Comparison of ENCODE assay signal across 8 mouse cellular contexts in genomic region chr10:42635566-42636359, GRCm38 (mm10). TPM values are rescaled to one million over a fixed set of nuclear protein-coding genes. Genes with fewer than 3 reads are reported as not detected.
DNase-seq lines count a peak whose midpoint lies in the region; ATAC-seq and TF ChIP-seq lines count a peak whose summit lies in the region.

No protein-coding gene starts in this region.

- peak overlapping the region; percentile 27; the same call in 1 of the 2 replicates for H3K4me3 ChIP-seq in layer of hippocampus, adult 2 months
- H3K4me3 ChIP-seq in forebrain, embryonic 11.5 days (ENCODE audit: low read depth, low read length) = peak overlapping the region; percentile 38
- H3K4me3 ChIP-seq in limb, embryonic 10.5 days = peak overlapping the region; percentile 33
- peak overlapping the region; percentile 12; the same call in 1 of the 2 replicates for H3K4me3 ChIP-seq in neural tube, embryonic 13.5 days

- no peak overlapping the region for H3K27ac ChIP-seq in layer of hippocampus, adult 2 months
- H3K27ac ChIP-seq in forebrain, embryonic 11.5 days (ENCODE audit: low read depth, low read length) = peak overlapping the region; percentile 41; the same call in 1 of the 2 replicates
- H3K27ac ChIP-seq in limb, embryonic 10.5 days = no peak overlapping the region
- H3K27ac ChIP-seq in neural tube, embryonic 13.5 days (replicated peaks) = no peak overlapping the region

- H3K27me3 ChIP-seq in forebrain, embryonic 11.5 days (ENCODE audit: control insufficient read depth, insufficient read depth, low read length) = peaks cover 3% of the 10 kb centered on the region; the same call in 1 of the 2 replicates
- peaks cover 82% of the 10 kb centered on the region for H3K27me3 ChIP-seq in limb, embryonic 10.5 days (ENCODE audit: low read depth, poor library complexity, severe bottlenecking)
- H3K27me3 ChIP-seq in neural tube, embryonic 13.5 days = peaks cover 92% of the 10 kb centered on the region

- 2% methylated on average over 46 of the region's 52 CpGs for WGBS in forebrain, embryonic 11.5 days
- WGBS in limb, embryonic 10.5 days = under 1% methylated on average over 49 of the region's 52 CpGs
- WGBS in neural tube, embryonic 13.5 days = under 1% methylated on average over 48 of the region's 52 CpGs

- no peaks in the 10 kb centered on the region for H3K36me3 ChIP-seq in forebrain, embryonic 11.5 days (ENCODE audit: control insufficient read depth, insufficient read depth, low read length)
- no peaks in the 10 kb centered on the region for H3K36me3 ChIP-seq in limb, embryonic 10.5 days
- H3K36me3 ChIP-seq in neural tube, embryonic 13.5 days = no peaks in the 10 kb centered on the region

- no peak for TF ChIP-seq CTCF in layer of hippocampus, adult 2 months (conservative IDR thresholded peaks at IDR 0.05)

- no peaks in the 10 kb centered on the region for H3K9me3 ChIP-seq in forebrain, embryonic 11.5 days (ENCODE audit: control insufficient read depth, low read length)
- H3K9me3 ChIP-seq in limb, embryonic 10.5 days (replicated peaks) = no peaks in the 10 kb centered on the region
- H3K9me3 ChIP-seq in neural tube, embryonic 13.5 days = no peaks in the 10 kb centered on the region

- DNase-seq in layer of hippocampus, adult 2 months (ENCODE audit: low spot score in 2 of 2) = no peak
- no peak for DNase-seq in layer of hippocampus, postnatal 25 days (ENCODE audit: extremely low spot score in 1 of 2, low spot score in 1 of 2)
- peak; percentile 65 for DNase-seq in forebrain, embryonic 11.5 days (ENCODE audit: low spot score)
- DNase-seq in limb, embryonic 10.5 days (ENCODE audit: low spot score) = peak; percentile 61
- DNase-seq in gastrocnemius, postnatal 36 days = no peak
- no peak for DNase-seq in left cerebral cortex, adult 9 months (ENCODE audit: low spot score in 2 of 2)
- DNase-seq in B cell, adult 2 months = no peak

- intact Hi-C loops in gastrocnemius, postnatal 36 days (cut with DNase I) = loop anchor here (10.0 kb wide), 1 partner anchor 631 kb away; no protein-coding TSS in a partner anchor

- peak overlapping the region; percentile 79 for H3K4me2 ChIP-seq in forebrain, embryonic 11.5 days (ENCODE audit: low read depth, low read length, severe bottlenecking)
- H3K4me2 ChIP-seq in neural tube, embryonic 13.5 days = peak overlapping the region; percentile 33

- no peak for ATAC-seq in forebrain, embryonic 11.5 days (replicated peaks; ENCODE audit: low FRiP score)
- ATAC-seq in neural tube, embryonic 13.5 days (ENCODE audit: low read depth) = no peak

- H3K4me1 ChIP-seq in forebrain, embryonic 11.5 days (replicated peaks; ENCODE audit: control insufficient read depth, insufficient read depth, low read length) = peaks cover 38% of the 10 kb centered on the region
- peaks cover 30% of the 10 kb centered on the region for H3K4me1 ChIP-seq in limb, embryonic 10.5 days
- H3K4me1 ChIP-seq in neural tube, embryonic 13.5 days (replicated peaks) = peaks cover 35% of the 10 kb centered on the region

- peak overlapping the region; percentile 71 for H3K9ac ChIP-seq in forebrain, embryonic 11.5 days (ENCODE audit: low read length)
- H3K9ac ChIP-seq in neural tube, embryonic 13.5 days = no peak overlapping the region

RNA-seq across cellular contexts. Expression of gene Ostm1, which starts 52.1 kb away (rescaled TPM):
- 10 to 100 TPM; 53.0 to 54.7 TPM for total RNA-seq in layer of hippocampus, adult 2 months (2021)
- 10 to 100 TPM; 54.3 to 56.1 TPM for total RNA-seq in layer of hippocampus, postnatal 25 days (2021)
- polyA plus RNA-seq in forebrain, embryonic 11.5 days (2014; fragmentation: Nextera tagmentation; extraction: Ambion mirVana) = 54.6 and 59.0 TPM in 2 replicates
- 8.4 and 8.9 TPM in 2 replicates for polyA plus RNA-seq in limb, embryonic 10.5 days (2016; fragmentation: Nextera tagmentation; extraction: Ambion mirVana)
- 29.0 and 30.8 TPM in 2 replicates for polyA plus RNA-seq in neural tube, embryonic 13.5 days (2015; fragmentation: Nextera tagmentation; extraction: Ambion mirVana)
- 10 to 100 TPM; 19.3 to 19.5 TPM for total RNA-seq in gastrocnemius, postnatal 36 days (2021)

RNA-seq across cellular contexts. Expression of gene Nr2e1, which starts 52.3 kb away (rescaled TPM):
- total RNA-seq in layer of hippocampus, adult 2 months (2021) = 10 to 100 TPM; 13.7 to 15.2 TPM
- 10 to 100 TPM; 14.6 to 16.6 TPM for total RNA-seq in layer of hippocampus, postnatal 25 days (2021)
- polyA plus RNA-seq in forebrain, embryonic 11.5 days (2014; fragmentation: Nextera tagmentation; extraction: Ambion mirVana) = 117 and 119 TPM in 2 replicates
- not detected in 2 replicates for polyA plus RNA-seq in limb, embryonic 10.5 days (2016; fragmentation: Nextera tagmentation; extraction: Ambion mirVana)
- polyA plus RNA-seq in neural tube, embryonic 13.5 days (2015; fragmentation: Nextera tagmentation; extraction: Ambion mirVana) = 0.33 TPM in 1 of 2 replicates, not detected in the other
- not detected for total RNA-seq in gastrocnemius, postnatal 36 days (2021)

Comparison
In these comparisons a context has a peak if more than half of its experiments do, and no peak if none do; other contexts are left out.
1. DNase-seq: peak in forebrain, embryonic 11.5 days (single experiment) and limb, embryonic 10.5 days (single experiment); none in layer of hippocampus, adult 2 months (0 of 2), layer of hippocampus, postnatal 25 days (0 of 2), gastrocnemius, postnatal 36 days (0 of 2), left cerebral cortex, adult 9 months (0 of 2) and B cell, adult 2 months (0 of 2).
2. RNA of gene Nr2e1, which starts 52.3 kb away (total RNA-seq): 14.6 to 16.6 TPM in layer of hippocampus, postnatal 25 days and 13.7 to 15.2 TPM in layer of hippocampus, adult 2 months; not detected in gastrocnemius, postnatal 36 days; every median in the first group is over 10 times any median in the second.
3. Peak in every context shown above with its lines, with median percentiles within 50 percentile points of each other: H3K4me3 ChIP-seq.